Mouse (Mus musculus) cerebral cortex, adult 2 months (tissue): ENCODE data around the gene Cux2.

Experiments used
- WGBS: fragments of 180-500 bp; shearing (Covaris S2); methylation state at CpG from one replicate; pipeline ENCODE4 v1.1.7; 2018; 5-methylcytosine and 5-hydroxymethylcytosine counted together

Gene Cux2

DNA sequence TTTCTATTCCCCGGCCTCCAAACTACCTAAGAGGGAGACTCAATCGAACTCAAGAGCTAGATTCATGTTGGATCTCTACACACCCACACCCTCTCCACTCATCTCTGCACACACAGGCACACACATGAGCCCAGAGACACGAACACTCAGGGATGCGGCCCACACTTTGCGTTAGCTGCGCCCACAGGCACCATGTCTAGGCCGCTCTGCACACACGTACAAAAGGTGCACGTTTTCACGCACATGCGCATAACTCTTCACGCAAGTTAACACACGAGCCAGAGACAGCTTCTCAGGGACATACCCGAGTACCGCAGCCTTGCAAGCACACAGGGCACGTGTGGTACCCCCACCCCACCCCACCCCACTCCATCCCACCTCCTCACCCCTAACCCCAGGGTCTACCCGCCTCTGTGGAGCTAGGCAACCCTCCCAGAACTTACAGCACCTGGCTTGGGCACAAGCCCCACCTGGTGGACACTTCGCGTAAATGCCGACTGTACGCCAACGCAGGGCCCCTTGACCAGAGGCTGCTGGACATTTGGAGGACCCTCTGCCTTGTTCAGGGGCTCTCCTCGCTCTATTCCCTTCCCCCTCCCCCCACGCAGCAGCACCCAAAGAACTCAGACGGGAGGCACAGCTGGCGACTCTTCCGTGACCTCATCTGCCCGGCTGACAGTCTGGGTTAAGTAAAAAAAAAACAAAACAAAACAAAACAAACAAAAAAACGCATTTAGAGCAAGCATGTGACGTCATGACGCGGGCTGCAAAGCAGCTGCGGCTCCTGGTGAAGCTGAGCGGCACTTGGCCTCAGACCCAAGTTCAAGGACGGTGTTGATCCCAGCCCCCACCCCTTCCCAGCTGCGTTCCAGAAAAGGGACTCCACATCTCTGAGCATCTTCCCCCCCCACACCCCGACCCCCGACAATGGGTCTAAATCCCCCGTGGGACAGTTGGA lies 9.4 kb upstream of the Cux2 start:
- WGBS, result 16% methylated on average over 39 of the region's 39 CpGs

GRCm38 (mm10) chr5:122057622-122058021 lies 7.7 kb upstream of the Cux2 start:
- WGBS, result 73% methylated on average over 6 of the region's 6 CpGs

GRCm38 (mm10) chr5:122056557-122056956 lies 6.7 kb upstream of the Cux2 start:
- 66% methylated on average over 8 of the region's 8 CpGs for WGBS

DNA sequence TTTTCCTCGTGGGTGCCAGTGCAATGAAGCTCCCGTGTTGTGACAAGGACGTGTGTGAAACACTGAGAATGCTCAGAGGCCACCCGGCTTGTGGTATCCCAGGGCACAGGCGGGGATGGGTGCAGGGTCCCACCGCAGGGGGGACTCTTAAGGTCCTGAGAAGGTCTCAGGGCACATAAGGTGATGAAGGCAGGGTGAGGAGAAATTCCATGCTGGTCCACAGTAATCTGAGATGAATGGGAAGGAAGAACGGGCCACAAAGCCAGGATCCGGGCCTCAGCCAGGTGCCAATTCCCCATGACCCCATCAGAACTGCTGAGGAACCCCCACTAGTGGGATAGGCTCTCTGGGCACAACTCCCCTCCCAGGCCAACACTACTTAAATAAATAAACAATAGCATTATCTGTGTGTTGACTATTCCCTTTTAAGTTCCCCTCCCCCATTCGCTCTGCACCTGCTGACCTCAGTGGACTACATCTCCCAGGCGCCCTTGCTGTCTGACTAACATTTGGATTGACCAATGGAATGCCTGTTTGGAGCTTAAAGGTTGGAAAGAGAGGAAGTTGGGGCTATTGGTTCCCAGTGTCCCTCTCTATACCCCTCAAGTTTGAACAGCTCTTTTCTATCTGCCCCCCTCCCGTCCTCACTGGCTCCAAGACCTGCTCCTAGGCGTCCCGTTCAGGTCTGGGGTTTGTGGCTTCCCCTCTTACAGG lies 4.4 kb upstream of the Cux2 start:
- WGBS, result 53% methylated on average over 13 of the region's 13 CpGs

DNA sequence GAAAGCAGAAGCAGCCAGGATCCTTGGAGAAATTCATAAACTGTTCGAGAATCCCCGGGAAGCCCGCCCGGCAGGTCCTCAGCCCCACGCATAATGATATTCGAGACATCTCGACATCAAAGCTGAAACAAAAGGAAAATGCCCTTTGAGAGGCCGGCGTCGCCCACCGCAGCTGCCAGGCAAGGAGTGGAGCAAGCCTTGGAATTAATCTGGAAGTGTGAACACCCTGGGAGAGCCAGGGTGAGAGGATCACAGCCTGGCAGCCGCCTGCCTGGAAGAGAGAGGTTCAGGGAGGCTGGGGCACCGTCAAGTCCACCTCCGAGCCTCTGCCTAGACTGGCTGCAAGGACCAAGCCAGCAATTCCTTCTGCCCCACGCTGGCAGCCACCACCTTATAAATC lies 3.7 kb upstream of the Cux2 start:
- WGBS, result 23% methylated on average over 15 of the region's 15 CpGs

DNA sequence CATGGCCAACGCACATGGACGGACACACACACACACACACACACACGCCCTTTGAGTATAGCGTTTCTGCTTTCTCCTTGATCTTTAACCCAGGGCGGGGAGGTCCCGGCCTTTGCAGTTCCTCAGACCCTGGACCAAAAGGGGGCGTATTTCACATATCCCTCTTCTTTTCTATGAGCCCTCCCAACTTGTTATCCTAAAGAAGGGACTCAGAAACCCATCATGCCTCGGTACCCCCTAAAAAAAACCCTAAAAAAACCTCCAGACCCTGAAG lies 867 bp upstream of the Cux2 start:
- 13% methylated on average over 8 of the region's 8 CpGs for WGBS

DNA sequence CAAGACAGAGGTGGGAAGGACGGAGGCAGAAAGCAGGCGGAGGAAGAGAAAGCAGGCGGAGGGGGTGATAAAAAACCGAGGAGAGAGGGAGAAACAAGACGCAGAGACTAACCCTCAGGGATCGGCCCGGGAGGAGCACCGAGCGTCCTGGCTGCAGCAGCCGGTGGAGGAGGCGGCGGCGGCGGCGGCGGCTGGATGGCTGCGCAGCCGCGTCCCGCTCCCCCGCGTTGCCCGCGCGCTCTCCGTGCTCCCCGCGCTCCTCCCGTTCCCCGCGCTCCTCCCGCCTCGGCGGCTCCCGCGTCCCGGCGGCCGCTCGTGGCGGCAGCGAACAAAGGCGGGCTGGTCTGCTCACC lies 262 bp downstream of the Cux2 start:
- 0% methylated on average over 19 of the region's 43 CpGs for WGBS

DNA sequence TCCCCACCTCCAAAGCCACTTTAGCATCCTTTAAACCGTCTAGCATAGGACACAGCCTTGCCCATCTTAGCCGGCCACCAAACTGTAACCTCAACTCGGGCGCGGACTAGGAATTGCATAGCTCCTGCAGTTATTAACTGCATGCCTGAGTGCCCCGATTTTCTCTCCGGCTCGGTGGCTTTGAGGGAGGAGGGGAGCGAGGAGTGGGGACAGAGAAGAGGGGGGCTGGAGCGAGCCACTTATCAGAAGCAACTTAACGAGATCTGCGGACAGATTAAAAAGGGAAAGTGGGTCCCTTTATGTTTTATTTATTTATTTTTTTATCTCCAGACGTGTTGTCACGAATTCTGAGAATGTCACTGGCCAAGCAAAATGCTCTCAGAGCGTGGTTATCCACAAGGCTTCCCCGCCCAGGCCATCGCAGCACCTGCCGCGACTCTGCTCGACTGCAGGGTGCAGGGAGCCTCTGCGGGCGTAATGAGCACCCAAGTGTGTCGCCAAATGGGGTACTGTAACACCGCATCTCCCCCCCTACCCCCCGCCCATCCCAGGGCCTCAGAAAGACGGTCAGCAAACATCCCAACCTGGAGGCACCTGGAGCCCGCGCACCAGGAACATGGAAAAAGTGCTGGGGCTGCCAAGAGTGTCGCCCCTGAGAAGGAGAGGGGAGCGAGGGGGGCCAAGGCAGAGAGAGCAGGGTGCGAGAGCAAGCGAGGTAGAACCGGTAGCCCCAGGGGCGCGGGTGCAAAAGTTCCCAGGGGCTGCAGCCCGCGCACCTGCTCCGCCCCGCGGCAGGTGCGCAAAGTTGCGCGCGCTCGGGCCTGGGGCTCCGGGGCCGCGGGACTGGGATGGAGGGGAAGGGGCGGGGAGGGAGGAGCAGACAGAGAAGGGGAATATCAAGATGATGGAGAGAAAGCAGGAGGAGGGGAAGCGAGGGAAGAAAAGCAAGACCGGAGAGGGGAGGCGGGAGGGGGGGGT lies 927 bp downstream of the Cux2 start:
- 3% methylated on average over 52 of the region's 52 CpGs for WGBS

- WGBS, result 15% methylated on average over 20 of the region's 20 CpGs
These were observed 1.6 kb downstream of the Cux2 start for GRCm38 (mm10) chr5:122048252-122048651.

GRCm38 (mm10) chr5:122047791-122048190 lies 2.1 kb downstream of the Cux2 start:
- 29% methylated on average over 5 of the region's 5 CpGs for WGBS

DNA sequence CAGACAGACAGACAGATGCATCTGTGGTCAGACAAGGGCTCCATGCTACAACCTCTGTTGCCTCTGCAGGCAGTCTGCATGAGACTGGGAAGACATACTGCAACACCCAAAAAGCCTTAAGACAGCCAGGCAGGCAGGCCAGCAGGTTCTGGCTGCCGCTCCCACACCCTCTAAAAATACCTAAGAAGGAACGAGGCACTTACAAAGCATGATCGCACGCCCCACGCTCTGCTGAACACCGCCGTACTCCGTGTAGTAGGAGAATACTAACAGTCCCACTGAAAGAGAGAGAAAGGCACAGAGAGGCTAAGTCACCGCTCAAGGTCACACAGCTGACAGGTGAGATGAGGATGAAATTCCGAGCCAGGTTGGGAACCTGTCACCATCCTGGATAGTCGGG lies 6.3 kb downstream of the Cux2 start:
- 59% methylated on average over 11 of the region's 11 CpGs for WGBS

DNA sequence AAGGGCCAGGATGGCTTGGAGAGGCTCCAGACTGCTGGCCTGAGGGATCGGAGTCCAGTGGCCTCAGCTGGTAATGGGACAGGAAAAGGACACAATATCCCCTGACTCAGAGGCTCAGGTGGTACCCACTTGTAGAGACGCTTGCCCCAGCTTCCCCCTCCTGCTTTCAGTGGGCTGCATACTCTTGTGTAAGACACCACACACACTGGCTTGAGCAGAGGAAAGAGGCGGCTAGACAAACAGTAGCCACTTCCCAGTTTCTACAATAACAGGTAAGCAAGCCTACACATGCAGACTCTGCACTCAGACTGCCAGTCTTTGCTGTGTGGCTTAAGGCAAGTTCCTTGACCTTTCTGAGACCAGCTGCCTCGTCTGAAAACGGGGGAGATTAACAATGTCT lies 14.6 kb downstream of the Cux2 start:
- 64% methylated on average over 5 of the region's 5 CpGs for WGBS

DNA sequence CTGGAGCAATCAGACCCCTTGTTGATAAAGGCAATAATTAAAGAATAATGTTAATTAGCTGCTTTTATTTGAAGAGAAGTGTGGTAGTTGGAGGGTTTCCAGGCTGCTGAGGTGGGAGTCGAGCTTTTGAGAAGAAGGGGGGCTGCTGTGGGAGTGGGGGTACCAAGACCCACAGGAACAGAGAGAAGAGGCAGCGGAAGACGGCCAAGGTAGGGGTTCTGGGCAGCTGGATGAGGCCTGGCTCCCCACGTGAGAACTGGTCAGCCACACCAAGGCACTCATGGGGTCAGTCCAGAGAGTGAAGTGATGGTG lies 16.8 kb downstream of the Cux2 start:
- 40% methylated on average over 4 of the region's 4 CpGs for WGBS

DNA sequence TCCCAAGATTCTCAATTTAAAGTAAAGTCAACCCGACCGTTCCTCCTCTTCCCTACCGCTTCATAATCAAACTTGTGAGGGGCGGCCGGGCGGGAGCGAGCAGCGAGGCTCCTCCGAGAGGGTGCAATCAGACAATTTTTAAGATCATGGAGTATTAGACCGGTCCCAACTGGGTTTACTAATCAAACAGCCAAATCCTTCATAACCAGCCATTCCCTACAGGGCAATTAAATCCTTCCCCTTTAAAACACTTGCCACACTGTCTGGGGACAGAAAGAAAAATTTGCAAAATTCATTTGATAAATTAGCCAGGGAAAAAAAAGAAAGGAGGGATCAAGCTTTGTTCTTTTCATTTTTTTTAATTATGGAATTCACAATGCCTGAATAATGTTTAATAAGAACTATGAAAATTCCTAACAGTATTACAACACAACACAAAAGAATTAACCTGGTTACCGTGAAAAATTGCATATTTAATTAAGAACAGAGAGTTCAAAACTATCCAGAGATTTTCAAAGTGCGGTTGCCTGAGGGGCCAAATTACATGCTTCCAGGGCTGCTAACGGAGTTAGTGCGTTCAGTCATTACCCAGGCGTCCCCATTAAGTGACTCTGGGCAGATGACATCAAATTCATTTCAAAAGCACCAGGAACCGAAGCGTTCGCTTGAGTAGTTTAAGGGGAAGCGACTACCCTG lies 17.3 kb downstream of the Cux2 start:
- WGBS, result 55% methylated on average over 19 of the region's 19 CpGs

- WGBS, result 71% methylated on average over 12 of the region's 12 CpGs
These were observed 18.8 kb downstream of the Cux2 start for GRCm38 (mm10) chr5:122031146-122031545.

DNA sequence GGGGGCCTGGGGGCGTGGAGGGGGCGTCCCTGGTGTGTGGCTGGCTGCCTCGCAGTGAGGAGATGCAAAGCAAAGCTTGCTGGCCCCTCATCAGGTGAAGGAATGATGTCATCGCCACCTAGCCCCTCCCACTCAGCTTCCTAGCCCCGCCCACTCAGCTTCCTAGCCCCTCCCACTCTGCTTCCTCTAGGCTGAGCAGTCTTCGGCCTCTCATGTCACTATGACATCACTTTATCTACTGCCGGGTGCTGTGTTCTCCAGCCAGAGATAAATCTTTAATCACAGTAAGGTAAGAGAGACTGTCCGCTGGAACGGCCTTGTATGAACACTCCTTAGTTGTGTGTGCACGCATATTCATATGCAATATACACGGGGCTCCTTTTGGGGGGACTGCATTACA lies 19.3 kb downstream of the Cux2 start:
- WGBS, result 54% methylated on average over 11 of the region's 11 CpGs

- WGBS, result 77% methylated on average over 9 of the region's 9 CpGs
These were observed 23.1 kb downstream of the Cux2 start for GRCm38 (mm10) chr5:122026771-122027170.

DNA sequence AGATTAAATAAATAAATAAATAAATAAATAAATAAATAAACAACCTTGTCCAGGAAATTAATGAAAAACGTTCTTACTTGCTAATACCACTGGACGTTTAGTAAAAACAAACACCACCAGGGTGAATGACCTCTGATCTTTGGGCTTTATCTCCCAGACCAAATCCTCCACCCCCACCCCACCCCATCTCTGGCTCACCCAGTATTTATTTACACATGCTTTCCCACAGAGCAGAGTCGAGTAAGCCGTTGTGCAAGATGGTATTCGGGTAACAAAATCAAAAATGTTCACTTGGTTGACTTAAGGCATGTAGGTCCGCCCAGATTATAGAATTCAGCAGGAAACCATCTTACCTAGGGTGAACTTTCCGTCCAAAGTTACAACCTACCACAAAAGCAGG lies 23.6 kb downstream of the Cux2 start:
- 68% methylated on average over 7 of the region's 7 CpGs for WGBS

DNA sequence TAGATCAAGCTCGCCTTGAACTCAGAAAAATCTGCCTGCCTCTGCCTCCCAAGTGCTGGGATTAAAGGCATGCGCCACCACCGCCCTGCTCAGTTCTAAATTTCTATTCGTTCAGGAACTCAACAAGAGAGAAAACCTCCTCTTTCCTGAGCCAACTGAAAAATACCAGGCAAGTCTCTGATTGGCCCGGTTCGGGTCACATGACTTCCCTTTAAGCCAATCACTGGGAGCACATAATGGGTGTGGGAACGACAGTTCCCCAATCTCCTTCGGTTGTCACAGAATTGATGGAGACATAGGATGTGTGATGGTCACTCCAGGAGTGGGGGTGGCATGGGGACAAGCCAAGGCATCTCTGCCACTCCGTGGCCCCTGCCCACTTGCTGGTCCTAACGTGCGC lies 24.8 kb downstream of the Cux2 start:
- WGBS, result 93% methylated on average over 11 of the region's 11 CpGs

DNA sequence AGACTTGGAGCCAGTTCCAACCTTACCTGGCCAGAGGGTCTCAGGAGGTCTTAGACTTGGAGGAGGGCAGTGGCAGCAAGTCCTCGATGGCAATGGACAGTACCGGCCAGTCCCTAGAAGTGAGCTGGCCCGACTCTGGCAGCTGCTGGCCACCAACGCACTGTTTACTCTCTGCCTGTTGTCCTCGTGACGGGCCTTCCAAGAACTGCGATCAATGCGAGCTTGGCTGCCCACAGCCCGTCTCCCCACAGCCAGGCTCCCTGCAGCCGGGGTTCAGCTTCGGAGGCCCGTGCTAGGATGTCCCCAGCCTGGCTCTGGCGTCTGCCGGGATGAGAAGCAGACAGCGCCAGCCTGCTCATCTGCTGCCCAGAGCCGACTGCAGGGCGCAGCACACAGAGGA lies 30.6 kb downstream of the Cux2 start:
- WGBS, result 47% methylated on average over 17 of the region's 17 CpGs

- 73% methylated on average over 9 of the region's 9 CpGs for WGBS
These were observed 32.1 kb downstream of the Cux2 start for GRCm38 (mm10) chr5:122017778-122018177.

DNA sequence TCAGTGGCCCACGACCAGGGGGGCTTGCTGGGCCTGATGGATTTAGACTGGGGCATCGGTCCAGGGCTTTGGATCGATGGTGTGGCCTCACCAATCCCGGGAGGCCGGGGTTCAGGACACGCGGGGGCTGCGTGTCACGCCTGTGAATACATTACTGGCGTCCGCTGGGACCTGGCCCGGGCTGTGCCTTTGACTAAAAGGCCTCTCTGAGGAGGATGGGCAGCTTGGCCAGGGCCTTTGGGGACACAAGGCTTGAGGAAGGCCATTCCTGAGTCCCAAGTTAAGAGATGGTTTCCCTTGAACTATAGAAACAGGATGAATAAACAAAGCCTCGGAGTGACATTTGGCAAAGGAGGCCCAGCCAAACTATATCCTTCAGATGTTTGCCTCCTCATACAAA lies 32.6 kb downstream of the Cux2 start:
- 58% methylated on average over 13 of the region's 13 CpGs for WGBS
